Mouse (Mus musculus) E14TG2a.4 (cell line): Measurements from ENCODE around the gene Babam2.

Source experiments
- H3K27me3 ChIP-seq: 2 replicates; pipeline ENCODE4 v1.6.1; 2014; ENCODE audit warnings: low read length, control low read depth; ENCODE audit not compliant: insufficient read depth
- H3K36me3 ChIP-seq: 2 replicates; pipeline ENCODE4 v1.6.1; 2014; ENCODE audit warnings: low read length, control low read depth; ENCODE audit not compliant: insufficient read depth
- H3K4me1 ChIP-seq: replicated peaks from 2 replicates; pipeline ENCODE4 v1.6.1; 2014; ENCODE audit warnings: low read depth, low read length, control low read depth
- H3K4me3 ChIP-seq: replicated peaks from 2 replicates; pipeline ENCODE4 v1.5.1; 2014; ENCODE audit warnings: mild to moderate bottlenecking, low read length
- H3K9me3 ChIP-seq: 2 replicates; pipeline ENCODE4 v1.6.1; 2014; ENCODE audit warnings: low read length, control low read depth
- CTCF ChIP-seq: conservative IDR thresholded peaks from 2 replicates; pipeline ENCODE4 v1.5.1; 2014; ENCODE audit warnings: low read length
- NANOG ChIP-seq: IDR thresholded peaks from 2 replicates; pipeline ENCODE4 v1.6.1; 2014; ENCODE audit warnings: borderline replicate concordance, low read length, mixed read lengths
- POU5F1 ChIP-seq: IDR thresholded peaks from 2 replicates; pipeline ENCODE4 v1.6.1; 2014; ENCODE audit warnings: low read length, borderline replicate concordance

Gene Babam2

GRCm38 (mm10) chr5:31880457-31880856 lies 183.0 kb downstream of the Babam2 start:
- no peak overlapping the region for H3K4me3 ChIP-seq
- H3K4me1 ChIP-seq = no peaks in the 10 kb centered on the region
- H3K36me3 ChIP-seq = no peaks in the 10 kb centered on the region
- H3K27me3 ChIP-seq = no peaks in the 10 kb centered on the region
- no peaks in the 10 kb centered on the region for H3K9me3 ChIP-seq
- TF ChIP-seq CTCF (no peak), POU5F1 (no peak), NANOG (no peak)

- Histone ChIP-seq H3K36me3 (no peaks in the 10 kb centered on the region), H3K27me3 (no peaks in the 10 kb centered on the region), H3K9me3 (no peaks in the 10 kb centered on the region), H3K4me1 (no peaks in the 10 kb centered on the region), H3K4me3 (no peak overlapping the region)
- TF ChIP-seq CTCF (no peak), NANOG (no peak), POU5F1 (no peak)
Observed at GRCm38 (mm10) chr5:31882297-31882696, 184.8 kb downstream of the Babam2 start.

GRCm38 (mm10) chr5:31884962-31885361 lies 187.5 kb downstream of the Babam2 start:
- H3K4me3 ChIP-seq = no peak overlapping the region

GRCm38 (mm10) chr5:31887590-31887989 lies 190.1 kb downstream of the Babam2 start:
- Histone ChIP-seq H3K36me3 (no peaks in the 10 kb centered on the region), H3K9me3 (no peaks in the 10 kb centered on the region), H3K4me1 (no peaks in the 10 kb centered on the region), H3K4me3 (no peak overlapping the region), H3K27me3 (no peaks in the 10 kb centered on the region)
- no peak for TF ChIP-seq NANOG

More at GRCm38 (mm10) chr5:31884962-31885361, 187.5 kb downstream of the Babam2 start:
- TF ChIP-seq CTCF (no peak), POU5F1 (no peak), NANOG (no peak)
- Histone ChIP-seq H3K36me3 (no peaks in the 10 kb centered on the region), H3K4me1 (no peaks in the 10 kb centered on the region), H3K9me3 (no peaks in the 10 kb centered on the region), H3K27me3 (no peaks in the 10 kb centered on the region)

- Histone ChIP-seq H3K27me3 (no peaks in the 10 kb centered on the region), H3K4me1 (no peaks in the 10 kb centered on the region), H3K36me3 (no peaks in the 10 kb centered on the region), H3K9me3 (no peaks in the 10 kb centered on the region), H3K4me3 (no peak overlapping the region)
- no peak for TF ChIP-seq NANOG
- no peak for TF ChIP-seq CTCF
- TF ChIP-seq POU5F1 = no peak
Observed at GRCm38 (mm10) chr5:31888341-31888740, 190.9 kb downstream of the Babam2 start.

GRCm38 (mm10) chr5:31892631-31893030 lies 195.1 kb downstream of the Babam2 start:
- no peaks in the 10 kb centered on the region for H3K36me3 ChIP-seq
- H3K4me3 ChIP-seq = no peak overlapping the region
- no peaks in the 10 kb centered on the region for H3K27me3 ChIP-seq
- H3K9me3 ChIP-seq = no peaks in the 10 kb centered on the region
- TF ChIP-seq POU5F1 (no peak), CTCF (no peak), NANOG (no peak)
- H3K4me1 ChIP-seq = no peaks in the 10 kb centered on the region

- H3K9me3 ChIP-seq = no peaks in the 10 kb centered on the region
- H3K4me1 ChIP-seq = no peaks in the 10 kb centered on the region
- no peaks in the 10 kb centered on the region for H3K36me3 ChIP-seq
- H3K4me3 ChIP-seq = no peak overlapping the region
- H3K27me3 ChIP-seq = no peaks in the 10 kb centered on the region
- TF ChIP-seq NANOG = no peak
- no peak for TF ChIP-seq POU5F1
- no peak for TF ChIP-seq CTCF
Observed at GRCm38 (mm10) chr5:31899901-31900300, 202.4 kb downstream of the Babam2 start.

- TF ChIP-seq NANOG (no peak), CTCF (no peak), POU5F1 (no peak)
- Histone ChIP-seq H3K36me3 (no peaks in the 10 kb centered on the region), H3K9me3 (no peaks in the 10 kb centered on the region), H3K4me3 (no peak overlapping the region), H3K4me1 (no peaks in the 10 kb centered on the region), H3K27me3 (no peaks in the 10 kb centered on the region)
Observed at GRCm38 (mm10) chr5:31902144-31902543, 204.7 kb downstream of the Babam2 start.

- no peaks in the 10 kb centered on the region for H3K27me3 ChIP-seq
- no peaks in the 10 kb centered on the region for H3K4me1 ChIP-seq
- TF ChIP-seq CTCF (no peak), NANOG (no peak), POU5F1 (no peak)
- no peaks in the 10 kb centered on the region for H3K36me3 ChIP-seq
- H3K4me3 ChIP-seq = no peak overlapping the region
- no peaks in the 10 kb centered on the region for H3K9me3 ChIP-seq
Observed at GRCm38 (mm10) chr5:31902891-31903290, 205.4 kb downstream of the Babam2 start.
